Mouse (Mus musculus) megakaryocyte, embryonic 14.5 days (primary cell): ENCODE results near the gene Cep170. TPM values are rescaled to one million over a fixed set of nuclear protein-coding genes. Genes with fewer than 3 reads are reported as not detected.
"Not testable (repeated sequence)": the region's sequence is repeated elsewhere in the genome, so short reads cannot be mapped to it uniquely, and the experiment has no call there.

ENCODE experiments used
- H3K27me3 ChIP-seq: replicated peaks from 2 replicates; pipeline ENCODE3; 2012; ENCODE audit warnings: inconsistent platforms
- H3K36me3 ChIP-seq: replicated peaks from 2 replicates; pipeline ENCODE3; 2012; ENCODE audit warnings: low read length, inconsistent platforms, mixed read lengths
- H3K4me1 ChIP-seq: 2 replicates; pipeline ENCODE4 v1.6.1; 2012; ENCODE audit warnings: inconsistent platforms
- H3K4me3 ChIP-seq: replicated peaks from 2 replicates; pipeline ENCODE3; 2012; ENCODE audit warnings: moderate library complexity, mild to moderate bottlenecking, inconsistent platforms
- H3K9me3 ChIP-seq: 2 replicates; pipeline ENCODE4 v1.6.1; 2012; ENCODE audit warnings: inconsistent platforms
- FLI1 ChIP-seq: IDR thresholded peaks from 2 replicates; pipeline ENCODE4 v1.6.1; 2012; ENCODE audit warnings: low read length, inconsistent platforms, mixed read lengths
- GATA1 ChIP-seq: IDR thresholded peaks from 3 replicates; pipeline ENCODE4 v1.6.1; 2012; ENCODE audit warnings: mixed read lengths, low read length, inconsistent platforms, borderline replicate concordance
- polyA plus RNA-seq: library from polyadenylated mRNA; stranded (reverse); fragments of >175 nt; gene quantifications from 2 replicates; pipeline ENCODE4 v1.2.3, GENCODE M21; 2012; ENCODE audit warnings: low replicate concordance; ENCODE audit not compliant: insufficient read depth

Gene Cep170
- 1.7 and 3.1 TPM in 2 replicates for polyA plus RNA-seq

- Histone ChIP-seq H3K9me3 (no peaks in the 10 kb centered on the region), H3K27me3 (no peaks in the 10 kb centered on the region), H3K4me3 (peak within 1 kb of the TSS; percentile 93), H3K4me1 (peaks cover 60% of the 10 kb centered on the region), H3K36me3 (peaks cover 16% of the 10 kb centered on the region)
- TF ChIP-seq FLI1 (no peak), GATA1 (no peak)
These were observed at the start of gene Cep170 for GRCm38 (mm10) chr1:176814036-176814420. Gene Cep170, minus strand, starts transcription at chr1:176814067.

GRCm38 (mm10) chr1:176861981-176862644 is 48.2 kb upstream of the Cep170 start:
- Histone ChIP-seq H3K4me1 (peaks cover 18% of the 10 kb centered on the region), H3K4me3 (no peak overlapping the region), H3K36me3 (peaks cover 38% of the 10 kb centered on the region), H3K27me3 (no peaks in the 10 kb centered on the region), H3K9me3 (no peaks in the 10 kb centered on the region)
- TF ChIP-seq FLI1 (no peak), GATA1 (no peak)

GRCm38 (mm10) chr1:176852813-176853590 is 39.1 kb upstream of the Cep170 start:
- Histone ChIP-seq H3K27me3 (no peaks in the 10 kb centered on the region), H3K36me3 (peaks cover 75% of the 10 kb centered on the region), H3K4me1 (peaks cover 48% of the 10 kb centered on the region), H3K4me3 (peak overlapping the region; percentile 3), H3K9me3 (no peaks in the 10 kb centered on the region)
- no peak for TF ChIP-seq GATA1
- TF ChIP-seq FLI1, result no peak

GRCm38 (mm10) chr1:176851401-176851800 is 37.5 kb upstream of the Cep170 start:
- no peaks in the 10 kb centered on the region for H3K9me3 ChIP-seq
- H3K36me3 ChIP-seq, result peaks cover 91% of the 10 kb centered on the region
- no peaks in the 10 kb centered on the region for H3K27me3 ChIP-seq
- no peak overlapping the region for H3K4me3 ChIP-seq
- H3K4me1 ChIP-seq, result peaks cover 63% of the 10 kb centered on the region
- TF ChIP-seq FLI1 (no peak), GATA1 (no peak)

GRCm38 (mm10) chr1:176849377-176849776 is 35.5 kb upstream of the Cep170 start:
- Histone ChIP-seq H3K27me3 (no peaks in the 10 kb centered on the region), H3K4me1 (peaks cover 76% of the 10 kb centered on the region), H3K9me3 (no peaks in the 10 kb centered on the region), H3K4me3 (no peak overlapping the region), H3K36me3 (peaks cover 95% of the 10 kb centered on the region)
- no peak for TF ChIP-seq GATA1
- no peak for TF ChIP-seq FLI1

GRCm38 (mm10) chr1:176848613-176849290 is 34.9 kb upstream of the Cep170 start:
- H3K4me1 ChIP-seq, result peaks cover 75% of the 10 kb centered on the region
- no peaks in the 10 kb centered on the region for H3K9me3 ChIP-seq
- H3K4me3 ChIP-seq, result no peak overlapping the region
- no peaks in the 10 kb centered on the region for H3K27me3 ChIP-seq
- H3K36me3 ChIP-seq, result peaks cover 96% of the 10 kb centered on the region
- TF ChIP-seq FLI1 (no peak), GATA1 (no peak)

GRCm38 (mm10) chr1:176847118-176847859 is 33.4 kb upstream of the Cep170 start:
- peak overlapping the region; percentile 50 for H3K4me3 ChIP-seq
- TF ChIP-seq FLI1, result no peak
- TF ChIP-seq GATA1, result no peak
- no peaks in the 10 kb centered on the region for H3K9me3 ChIP-seq
- no peaks in the 10 kb centered on the region for H3K27me3 ChIP-seq
- peaks cover 65% of the 10 kb centered on the region for H3K4me1 ChIP-seq
- peaks cover 95% of the 10 kb centered on the region for H3K36me3 ChIP-seq

GRCm38 (mm10) chr1:176845082-176845977 is 31.5 kb upstream of the Cep170 start:
- no peaks in the 10 kb centered on the region for H3K27me3 ChIP-seq
- H3K9me3 ChIP-seq, result no peaks in the 10 kb centered on the region

GRCm38 (mm10) chr1:176836562-176836961 is 22.7 kb upstream of the Cep170 start:
- H3K27me3 ChIP-seq, H3K9me3 ChIP-seq, H3K4me3 ChIP-seq: not testable (repeated sequence)
- Histone ChIP-seq H3K36me3 (peaks cover 52% of the 10 kb centered on the region), H3K4me1 (peaks cover 37% of the 10 kb centered on the region)

More at GRCm38 (mm10) chr1:176845082-176845977, 31.5 kb upstream of the Cep170 start:
- peak overlapping the region; percentile 76 for H3K4me3 ChIP-seq
- H3K36me3 ChIP-seq, result peaks cover 93% of the 10 kb centered on the region
- peaks cover 55% of the 10 kb centered on the region for H3K4me1 ChIP-seq
- TF ChIP-seq GATA1 (peak; percentile 15; the same call in 1 of the 3 replicates), FLI1 (no peak)
